Mouse (Mus musculus) neural tube, embryonic 15.5 days (tissue): ENCODE results near the gene Cep89. TPM values are rescaled to one million over a fixed set of nuclear protein-coding genes. Genes with fewer than 3 reads are reported as not detected.

ENCODE experiments used
- ATAC-seq: fragments of 200-750 bp; cut with Nextera tagmentation; 2 replicates; pipeline ENCODE4 v1.8.0; 2017; ENCODE audit warnings: mild to moderate bottlenecking, moderate TSS enrichment, moderate library complexity; ENCODE audit not compliant: low FRiP score
- H3K27ac ChIP-seq: fragments of 300-500 bp; sonication (generic); replicated peaks from 2 replicates; pipeline ENCODE4 v1.5.1; 2015; ENCODE audit warnings: mild to moderate bottlenecking, inconsistent platforms
- H3K27me3 ChIP-seq: fragments of 300-500 bp; sonication (generic); replicated peaks from 2 replicates; pipeline ENCODE4 v1.6.1; 2015; ENCODE audit warnings: inconsistent platforms
- H3K36me3 ChIP-seq: fragments of 300-500 bp; sonication (generic); 2 replicates; pipeline ENCODE4 v1.6.1; 2015; ENCODE audit warnings: inconsistent platforms
- H3K4me1 ChIP-seq: fragments of 300-500 bp; sonication (generic); 2 replicates; pipeline ENCODE4 v1.6.1; 2015; ENCODE audit warnings: inconsistent platforms
- H3K4me2 ChIP-seq: fragments of 300-500 bp; sonication (generic); 2 replicates; pipeline ENCODE4 v1.6.1; 2015; ENCODE audit warnings: inconsistent platforms, mild to moderate bottlenecking, moderate library complexity
- H3K4me3 ChIP-seq: fragments of 300-500 bp; sonication (generic); replicated peaks from 2 replicates; pipeline ENCODE4 v1.5.1; 2015; ENCODE audit warnings: mild to moderate bottlenecking, inconsistent platforms
- H3K9ac ChIP-seq: fragments of 300-500 bp; sonication (generic); replicated peaks from 2 replicates; pipeline ENCODE4 v1.6.1; 2015; ENCODE audit warnings: mild to moderate bottlenecking, inconsistent platforms
- H3K9me3 ChIP-seq: fragments of 300-500 bp; sonication (generic); replicated peaks from 2 replicates; pipeline ENCODE4 v1.6.1; 2016; ENCODE audit warnings: inconsistent platforms
- WGBS: fragments of 180-500 bp; shearing (Covaris S2); methylation state at CpG from one replicate; pipeline ENCODE4 v1.1.7; 2015; ENCODE audit warnings: mixed read lengths; 5-methylcytosine and 5-hydroxymethylcytosine counted together
- polyA plus RNA-seq: library from polyadenylated mRNA; unstranded; fragments of >200 nt; fragmentation: Nextera tagmentation; extraction: Ambion mirVana; gene quantifications from 2 replicates; pipeline ENCODE4 v1.2.1, GENCODE M21; 2015

Gene Cep89
- polyA plus RNA-seq, 1 experiment from 2014 or later, result 28.4 TPM

DNA sequence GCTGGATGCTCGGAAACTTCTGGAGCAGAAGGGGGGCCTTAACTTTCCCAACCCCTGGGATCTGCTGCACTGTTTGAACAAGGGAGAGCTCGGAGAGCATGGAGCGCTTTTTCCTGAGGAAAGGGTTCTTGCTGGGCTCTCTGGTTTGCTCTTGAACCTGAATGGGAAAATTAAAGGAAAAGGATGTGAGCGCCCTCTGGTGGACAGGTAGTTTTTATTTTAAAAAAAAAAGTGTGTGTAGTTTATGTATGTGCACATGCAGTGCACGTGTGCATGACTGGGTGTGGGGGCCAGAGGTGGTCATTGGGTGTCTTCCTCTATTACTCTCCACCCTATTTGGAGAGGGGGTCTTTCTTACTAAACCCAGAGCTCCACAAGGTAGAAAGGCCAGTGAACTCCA lies 3.9 kb upstream of the Cep89 start:
- H3K27me3 ChIP-seq, result no peaks in the 10 kb centered on the region
- H3K36me3 ChIP-seq, result 0 out of 2 replicates have a peak, but pooled peaks cover 3% of the 10 kb centered on the region
- no peak overlapping the region for H3K9ac ChIP-seq
- no peaks in the 10 kb centered on the region for H3K9me3 ChIP-seq
- H3K27ac ChIP-seq, result no peak overlapping the region
- 61% methylated on average over 5 of the region's 5 CpGs for WGBS
- no peak overlapping the region for H3K4me3 ChIP-seq
- no peak overlapping the region for H3K4me2 ChIP-seq
- H3K4me1 ChIP-seq, result peaks cover 19% of the 10 kb centered on the region
- no peak for ATAC-seq

DNA sequence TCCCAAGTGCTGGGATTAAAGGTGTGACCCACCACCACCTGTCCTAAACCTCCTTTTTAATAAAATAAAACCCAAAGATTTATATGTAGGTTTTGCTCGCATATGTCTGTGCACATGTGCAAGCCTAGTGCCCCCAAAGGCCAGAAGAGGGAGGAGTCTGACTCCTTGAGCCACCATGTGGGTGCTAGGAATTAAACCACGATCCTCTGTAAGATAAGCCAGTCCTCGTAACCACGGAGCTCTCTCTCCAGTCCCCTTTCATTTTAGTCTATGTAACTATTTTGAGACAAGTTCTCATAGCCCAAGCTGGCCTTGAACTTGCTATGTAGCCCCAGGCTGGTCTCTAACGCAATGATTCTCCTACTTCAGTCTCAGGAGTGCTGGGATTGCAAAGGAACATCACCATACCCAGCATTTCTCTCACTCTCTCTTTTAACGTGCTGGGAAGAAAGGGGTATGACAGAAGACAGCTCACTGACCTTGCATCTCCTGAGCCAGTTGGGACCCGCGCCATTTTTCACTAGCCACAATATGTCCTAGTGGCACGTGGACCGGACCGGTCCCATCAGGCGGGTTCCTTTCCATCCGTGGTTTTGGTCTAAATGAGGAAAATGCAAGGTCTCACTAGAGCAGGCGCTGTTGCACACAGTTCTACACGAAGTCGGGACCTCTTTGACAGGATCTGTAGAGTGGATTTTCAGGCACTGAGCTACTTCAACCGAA lies 940 bp upstream of the Cep89 start:
- Histone ChIP-seq H3K9me3 (no peaks in the 10 kb centered on the region), H3K27ac (peak overlapping the region; percentile 42; the same call in 1 of the 2 replicates), H3K4me2 (peak overlapping the region; percentile 61), H3K36me3 (peaks cover 16% of the 10 kb centered on the region), H3K4me1 (peaks cover 21% of the 10 kb centered on the region), H3K4me3 (peak overlapping the region; percentile 70), H3K27me3 (no peaks in the 10 kb centered on the region), H3K9ac (peak overlapping the region; percentile 48)
- peak; percentile 5; the same call in 1 of the 2 replicates for ATAC-seq
- 16% methylated on average over 17 of the region's 17 CpGs for WGBS

DNA sequence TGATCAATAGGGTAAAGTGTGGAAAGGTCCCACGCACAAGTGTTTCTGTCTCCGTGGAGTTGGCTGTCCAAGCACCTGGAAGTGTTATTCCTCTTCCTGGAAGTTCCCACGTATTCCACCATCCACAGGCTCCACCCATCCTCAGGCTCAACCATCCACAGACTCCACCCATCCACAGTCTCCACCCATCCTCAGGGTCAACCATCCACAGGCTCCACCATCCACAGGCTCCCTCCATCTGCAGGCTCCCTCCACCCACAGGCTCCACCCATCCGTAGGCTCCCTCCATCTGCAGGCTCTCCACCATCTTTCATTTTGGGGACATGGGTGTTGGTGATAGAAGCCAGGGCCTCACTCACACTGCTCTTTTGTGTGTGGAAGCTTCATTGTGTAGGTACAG lies 4.3 kb downstream of the Cep89 start:
- WGBS, result 82% methylated on average over 4 of the region's 4 CpGs
- no peak overlapping the region for H3K4me3 ChIP-seq
- peaks cover 51% of the 10 kb centered on the region for H3K36me3 ChIP-seq
- ATAC-seq, result no peak
- H3K9me3 ChIP-seq, result no peaks in the 10 kb centered on the region
- no peak overlapping the region for H3K27ac ChIP-seq
- no peak overlapping the region for H3K9ac ChIP-seq
- H3K27me3 ChIP-seq, result no peaks in the 10 kb centered on the region
- H3K4me1 ChIP-seq, result peaks cover 12% of the 10 kb centered on the region
- no peak overlapping the region for H3K4me2 ChIP-seq

DNA sequence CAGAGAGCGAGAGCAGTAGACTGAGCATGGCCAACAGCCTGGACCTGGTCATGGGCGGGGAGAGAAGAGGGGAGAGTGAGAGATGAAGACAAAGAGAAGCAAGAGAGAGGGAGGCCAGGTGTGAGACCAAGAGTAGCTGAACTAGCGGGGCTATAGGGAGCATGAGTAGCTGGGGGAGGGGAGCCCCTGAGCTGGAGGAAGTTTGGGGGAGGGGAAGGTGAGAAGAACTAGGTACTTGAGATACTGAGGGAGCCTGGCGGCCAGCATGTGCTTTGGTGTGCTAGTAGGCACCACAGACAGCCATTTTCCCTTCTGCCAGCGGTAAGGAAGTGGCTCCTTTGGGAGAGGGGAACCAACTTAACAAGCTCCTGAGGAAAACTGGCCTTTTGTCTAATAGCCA lies 18.4 kb downstream of the Cep89 start:
- H3K9ac ChIP-seq, result no peak overlapping the region
- H3K4me3 ChIP-seq, result no peak overlapping the region
- ATAC-seq, result no peak
- H3K4me2 ChIP-seq, result no peak overlapping the region
- H3K9me3 ChIP-seq, result no peaks in the 10 kb centered on the region
- no peaks in the 10 kb centered on the region for H3K4me1 ChIP-seq
- WGBS, result 72% methylated on average over 5 of the region's 5 CpGs
- no peaks in the 10 kb centered on the region for H3K27me3 ChIP-seq
- no peak overlapping the region for H3K27ac ChIP-seq
- peaks cover 53% of the 10 kb centered on the region for H3K36me3 ChIP-seq

DNA sequence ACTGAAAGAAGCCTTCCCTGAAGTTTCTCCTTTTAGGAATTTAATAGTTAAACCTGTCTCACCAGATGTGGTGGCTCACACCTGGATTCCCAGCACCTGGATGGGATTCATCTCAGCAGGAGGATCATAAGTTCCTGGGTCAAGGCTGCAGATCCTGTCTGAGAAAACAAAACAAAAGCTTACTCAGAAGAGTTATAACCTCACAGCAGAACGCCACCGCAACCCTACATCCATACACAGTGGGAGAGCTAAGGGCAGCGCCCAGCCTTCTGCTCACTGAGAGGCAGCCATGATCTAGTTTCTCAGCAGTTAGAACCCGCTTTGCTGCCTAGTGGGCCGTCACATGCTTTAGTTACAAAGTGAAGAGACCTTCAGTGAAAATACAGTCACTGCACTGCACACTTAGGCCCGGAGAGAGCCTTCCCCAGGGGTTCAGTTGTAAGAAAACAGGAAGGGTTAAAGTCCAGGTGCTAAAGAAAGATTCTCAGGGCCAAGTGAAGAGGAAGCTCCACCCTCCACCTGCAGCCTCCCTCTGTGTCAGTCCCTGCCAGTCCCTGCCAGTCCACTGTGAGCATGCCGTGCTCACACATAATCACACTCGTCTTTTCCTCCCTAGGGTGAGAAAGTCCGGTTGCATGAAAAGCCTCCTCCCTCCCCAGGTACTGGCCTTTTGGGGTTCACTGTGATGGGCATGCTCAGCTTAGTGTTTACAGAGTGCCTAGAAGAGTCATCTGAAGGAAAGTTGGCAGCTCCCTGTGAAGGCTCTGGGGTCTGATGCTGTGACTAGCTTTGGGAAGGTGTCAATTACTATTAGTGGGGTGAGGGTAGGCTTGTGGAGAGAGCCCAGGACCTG lies 19.2 kb downstream of the Cep89 start:
- WGBS, result 87% methylated on average over 9 of the region's 9 CpGs
- Histone ChIP-seq H3K4me1 (no peaks in the 10 kb centered on the region), H3K27me3 (no peaks in the 10 kb centered on the region), H3K4me3 (no peak overlapping the region), H3K9me3 (no peaks in the 10 kb centered on the region), H3K9ac (no peak overlapping the region), H3K4me2 (no peak overlapping the region), H3K36me3 (peaks cover 51% of the 10 kb centered on the region), H3K27ac (no peak overlapping the region)
- no peak for ATAC-seq

- H3K9ac ChIP-seq, result no peak overlapping the region
- peaks cover 53% of the 10 kb centered on the region for H3K36me3 ChIP-seq
- H3K27me3 ChIP-seq, result no peaks in the 10 kb centered on the region
- no peak for ATAC-seq
- H3K27ac ChIP-seq, result no peak overlapping the region
- H3K9me3 ChIP-seq, result no peaks in the 10 kb centered on the region
- WGBS, result 86% methylated on average over 5 of the region's 5 CpGs
- no peaks in the 10 kb centered on the region for H3K4me1 ChIP-seq
- no peak overlapping the region for H3K4me2 ChIP-seq
- no peak overlapping the region for H3K4me3 ChIP-seq
These were observed 19.8 kb downstream of the Cep89 start for GRCm38 (mm10) chr7:35416654-35416948.

DNA sequence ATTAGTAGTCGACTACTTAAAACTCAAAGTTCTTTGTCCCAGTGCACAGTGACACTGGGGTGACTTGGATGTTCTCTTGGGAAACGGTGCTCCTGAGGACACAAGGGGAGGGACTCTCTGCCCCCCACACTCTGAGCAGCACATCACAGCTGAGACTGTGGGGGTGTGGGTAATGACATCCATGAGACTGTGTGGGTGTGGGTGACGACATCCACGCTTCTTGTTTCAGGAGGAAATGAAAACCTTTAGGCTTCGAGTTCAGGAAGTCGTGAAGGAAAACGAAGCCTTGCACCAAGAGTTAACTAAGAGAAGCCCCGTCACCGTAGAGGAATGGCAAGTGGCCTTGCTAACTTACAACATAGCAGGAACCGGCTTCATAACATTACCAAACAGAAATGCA lies 26.2 kb downstream of the Cep89 start:
- Histone ChIP-seq H3K27ac (no peak overlapping the region), H3K4me3 (no peak overlapping the region), H3K4me2 (no peak overlapping the region), H3K36me3 (peaks cover 59% of the 10 kb centered on the region), H3K27me3 (no peaks in the 10 kb centered on the region), H3K4me1 (no peaks in the 10 kb centered on the region), H3K9me3 (no peaks in the 10 kb centered on the region), H3K9ac (no peak overlapping the region)
- no peak for ATAC-seq
- 91% methylated on average over 10 of the region's 10 CpGs for WGBS

DNA sequence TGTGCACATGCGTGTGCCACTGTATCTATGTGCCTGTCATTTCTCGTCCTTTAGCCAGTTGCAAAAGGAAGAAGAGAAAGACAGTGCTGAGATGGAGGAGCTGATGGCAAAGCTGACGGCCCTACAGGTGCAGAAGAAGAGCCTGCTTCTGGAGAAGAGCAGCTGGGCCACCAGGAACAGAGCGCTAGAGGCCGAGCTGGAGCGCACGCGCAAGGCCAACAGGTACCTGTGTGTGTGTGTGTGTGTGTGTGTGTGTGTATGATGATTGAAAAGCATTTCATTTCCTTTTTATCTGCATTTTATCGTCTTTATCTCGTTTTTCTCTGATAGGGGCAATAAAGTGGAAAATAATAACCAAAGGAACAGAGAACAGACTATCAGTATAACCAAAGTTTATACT lies 31.3 kb downstream of the Cep89 start:
- no peak for ATAC-seq
- Histone ChIP-seq H3K9me3 (no peaks in the 10 kb centered on the region), H3K36me3 (peaks cover 60% of the 10 kb centered on the region), H3K4me1 (no peaks in the 10 kb centered on the region), H3K27me3 (no peaks in the 10 kb centered on the region), H3K4me3 (no peak overlapping the region), H3K27ac (no peak overlapping the region), H3K4me2 (no peak overlapping the region), H3K9ac (no peak overlapping the region)
- WGBS, result 95% methylated on average over 10 of the region's 10 CpGs

DNA sequence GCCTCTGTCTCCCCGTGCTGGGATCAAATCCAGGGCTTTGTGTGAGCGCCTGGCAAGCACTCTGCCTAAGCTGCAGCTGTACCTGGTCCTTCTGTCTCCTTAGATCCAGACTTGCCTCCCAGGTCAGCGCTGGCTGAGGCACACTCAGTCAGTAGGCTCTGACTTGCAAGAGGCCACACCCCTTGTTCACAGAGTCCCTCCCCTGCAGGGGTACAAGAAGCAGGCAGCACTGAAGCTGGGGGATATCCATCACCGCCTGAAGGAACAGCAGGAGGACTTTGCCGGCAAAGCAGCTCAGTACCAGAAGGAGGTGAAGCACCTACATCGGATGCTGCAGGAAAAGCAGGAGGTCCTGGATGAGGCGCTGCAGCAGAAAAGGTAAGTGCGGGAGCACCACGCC lies 38.4 kb downstream of the Cep89 start:
- Histone ChIP-seq H3K9me3 (no peaks in the 10 kb centered on the region), H3K9ac (no peak overlapping the region), H3K4me1 (no peaks in the 10 kb centered on the region), H3K36me3 (peaks cover 59% of the 10 kb centered on the region), H3K27ac (no peak overlapping the region), H3K4me2 (no peak overlapping the region), H3K27me3 (no peaks in the 10 kb centered on the region), H3K4me3 (no peak overlapping the region)
- no peak for ATAC-seq
- WGBS, result 82% methylated on average over 9 of the region's 9 CpGs

DNA sequence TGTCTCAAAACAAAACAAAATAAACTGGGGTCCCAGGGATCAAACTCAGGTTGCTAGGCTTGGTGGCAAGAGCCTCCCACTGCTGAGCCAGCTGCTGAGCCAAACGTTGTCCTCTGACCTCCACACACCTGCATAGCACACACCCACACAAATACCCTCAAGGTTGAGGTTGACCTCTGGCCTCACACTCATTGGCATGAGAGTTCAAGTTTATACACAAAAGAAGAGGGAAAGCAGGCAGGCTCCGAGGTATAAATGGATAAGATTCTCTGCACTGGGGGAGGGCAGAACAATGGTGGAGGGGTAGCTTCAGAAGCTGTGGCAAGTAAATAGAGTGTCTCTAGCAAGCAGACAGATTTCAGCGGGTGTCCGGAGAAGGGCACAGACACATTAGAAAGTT lies 50.7 kb downstream of the Cep89 start:
- 49% methylated on average over 4 of the region's 4 CpGs for WGBS
- Histone ChIP-seq H3K9ac (no peak overlapping the region), H3K4me2 (no peak overlapping the region), H3K27me3 (no peaks in the 10 kb centered on the region), H3K36me3 (no peaks in the 10 kb centered on the region), H3K9me3 (no peaks in the 10 kb centered on the region), H3K27ac (no peak overlapping the region), H3K4me1 (peaks cover 6% of the 10 kb centered on the region), H3K4me3 (no peak overlapping the region)
- no peak for ATAC-seq

- peaks cover 6% of the 10 kb centered on the region for H3K4me1 ChIP-seq
- 30% methylated on average over 15 of the region's 15 CpGs for WGBS
- ATAC-seq, result no peak
- H3K36me3 ChIP-seq, result no peaks in the 10 kb centered on the region
- H3K9ac ChIP-seq, result no peak within 1 kb of the TSS
- H3K4me3 ChIP-seq, result no peak within 1 kb of the TSS
- no peaks in the 10 kb centered on the region for H3K9me3 ChIP-seq
- no peaks in the 10 kb centered on the region for H3K27me3 ChIP-seq
- H3K27ac ChIP-seq, result no peak within 1 kb of the TSS; the same call in 1 of the 2 replicates
- H3K4me2 ChIP-seq, result no peak within 1 kb of the TSS
These were observed 51.4 kb downstream of the Cep89 start, which contains the start of gene Slc7a9 for GRCm38 (mm10) chr7:35447996-35448846. TSS of gene Slc7a9 (plus strand) at chr7:35448796.
